Mouse (Mus musculus): ENCODE data around the gene Dhx38. TPM values are rescaled to one million over a fixed set of nuclear protein-coding genes. Genes with fewer than 3 reads are reported as not detected.
A peak's percentile ranks its signal among the peaks of the same experiment; 100 is the strongest.

The Dhx38 gene
- polyA plus RNA-seq, 1 experiment from 2014 or later = 5.6 TPM

DNA sequence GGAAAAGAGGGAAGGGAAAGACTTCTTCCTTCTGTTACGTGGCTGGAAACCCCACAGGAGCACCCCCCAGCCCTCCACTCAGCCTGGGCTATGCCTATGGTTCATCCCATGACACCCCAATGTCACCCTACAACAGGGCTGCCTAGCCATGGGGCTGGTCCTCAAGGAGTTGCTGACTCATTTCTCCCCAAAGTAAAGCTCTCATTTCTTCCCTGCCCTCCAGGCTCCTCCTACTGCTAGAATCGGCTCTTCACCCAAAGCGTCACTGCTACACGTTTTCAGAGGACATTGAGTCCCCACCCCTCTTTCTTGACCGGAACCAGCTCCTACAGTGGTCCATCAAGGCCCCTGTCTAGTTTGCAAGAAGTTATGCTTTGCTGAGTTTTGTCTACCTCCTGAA lies 23.5 kb downstream of the Dhx38 start:
- Histone ChIP-seq H3K4me3 (ENCODE audit: low read depth, low read length) (no peak overlapping the region), H3K4me1 (ENCODE audit: insufficient read depth) (no peaks in the 10 kb centered on the region), H3K27ac (ENCODE audit: low read depth) (no peak overlapping the region), H3K4me2 (ENCODE audit: low read depth, low read length) (no peak overlapping the region), H3K27me3 (ENCODE audit: insufficient read depth, low read length) (no peaks in the 10 kb centered on the region), H3K36me3 (replicated peaks; ENCODE audit: insufficient read depth, low read length) (peaks cover 7% of the 10 kb centered on the region), H3K9ac (replicated peaks) (no peak overlapping the region), H3K9me3 (ENCODE audit: low read length) (no peaks in the 10 kb centered on the region)
- TF ChIP-seq EP300 (IDR thresholded peaks at IDR 0.05; ENCODE audit: low read depth) (no peak), CTCF (IDR thresholded peaks at IDR 0.05; ENCODE audit: low read depth) (no peak)
- WGBS (ENCODE audit: insufficient replicate concordance) = 60% methylated on average over 5 of the region's 5 CpGs
- ATAC-seq (no peak), DNase-seq (no peak)

DNA sequence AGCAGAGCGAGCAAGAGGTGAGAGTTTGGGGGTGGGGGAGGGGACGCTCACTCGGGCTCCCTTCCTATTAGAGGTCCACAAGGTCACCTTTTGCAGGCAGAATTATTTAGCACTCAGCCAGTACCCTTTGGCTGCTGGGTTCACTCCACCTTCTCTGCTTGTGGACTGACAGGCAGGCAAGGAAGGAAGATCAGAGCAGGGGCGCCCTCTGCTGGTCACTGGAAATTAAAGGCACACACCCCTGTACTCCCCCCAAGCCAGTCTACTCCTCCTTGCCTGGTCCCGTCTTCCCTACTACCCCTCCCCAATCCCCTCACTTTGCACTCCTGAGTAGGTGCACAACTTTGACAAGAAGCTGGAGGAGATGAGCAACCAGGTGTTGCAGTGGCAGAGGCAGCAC lies 29.0 kb downstream of the Dhx38 start:
- no peak overlapping the region for H3K4me3 ChIP-seq (ENCODE audit: low read depth, low read length)
- ATAC-seq (peak; percentile 70), DNase-seq (peak; percentile 85)
- no peak for TF ChIP-seq EP300 (IDR thresholded peaks at IDR 0.05; ENCODE audit: low read depth)
- TF ChIP-seq CTCF (IDR thresholded peaks at IDR 0.05; ENCODE audit: low read depth) = peak; percentile 83
- H3K9ac ChIP-seq (replicated peaks) = no peak overlapping the region
- no peak overlapping the region for H3K27ac ChIP-seq (ENCODE audit: low read depth)
- no peaks in the 10 kb centered on the region for H3K36me3 ChIP-seq (replicated peaks; ENCODE audit: insufficient read depth, low read length)
- H3K4me1 ChIP-seq (ENCODE audit: insufficient read depth) = no peaks in the 10 kb centered on the region
- H3K27me3 ChIP-seq (ENCODE audit: insufficient read depth, low read length) = no peaks in the 10 kb centered on the region
- 10% methylated on average over 5 of the region's 5 CpGs for WGBS (ENCODE audit: insufficient replicate concordance)
- no peaks in the 10 kb centered on the region for H3K9me3 ChIP-seq (ENCODE audit: low read length)
- H3K4me2 ChIP-seq (ENCODE audit: low read depth, low read length) = no peak overlapping the region

DNA sequence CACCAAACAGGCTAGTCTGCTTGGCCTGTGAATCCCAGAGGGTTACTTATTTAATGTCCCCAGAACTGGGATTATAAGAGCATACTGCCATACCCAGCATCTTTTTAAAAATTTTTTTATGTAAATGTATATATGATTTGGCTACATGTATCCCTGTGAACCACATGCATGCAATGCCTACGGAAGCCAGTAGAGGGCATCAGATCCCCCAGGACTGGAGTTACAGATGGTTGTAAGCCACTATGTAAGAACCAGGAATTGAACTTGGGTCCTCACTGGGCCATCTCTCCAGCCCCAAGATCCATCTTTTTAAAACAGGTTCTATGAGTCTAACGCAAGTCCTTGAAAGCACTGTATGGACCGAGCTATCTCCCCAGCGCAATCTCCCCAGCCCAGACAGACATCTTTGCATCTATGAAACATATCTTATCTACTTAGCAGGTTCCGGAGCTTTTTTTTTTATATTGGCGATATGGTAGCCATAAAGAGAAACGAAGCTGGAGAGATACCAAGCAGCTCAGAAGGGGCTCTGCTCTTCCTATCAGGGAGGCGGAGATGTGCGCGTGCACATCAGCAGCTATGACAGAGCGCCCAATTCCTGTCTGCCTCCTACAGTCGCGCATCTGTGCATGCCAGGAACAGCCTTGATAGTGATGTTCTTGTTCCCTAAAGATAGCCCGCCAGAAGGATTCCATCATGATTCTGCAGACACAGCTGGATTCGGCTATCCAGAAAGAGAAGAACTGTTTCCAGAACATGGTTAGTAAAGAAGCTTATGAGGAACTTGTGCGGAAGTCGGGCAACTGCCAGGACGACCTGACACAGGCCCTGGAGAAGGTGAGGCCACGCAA lies 30.3 kb downstream of the Dhx38 start:
- 84% methylated on average over 19 of the region's 19 CpGs for WGBS (ENCODE audit: insufficient replicate concordance)
- H3K9me3 ChIP-seq (ENCODE audit: low read length) = no peaks in the 10 kb centered on the region
- no peak overlapping the region for H3K4me3 ChIP-seq (ENCODE audit: low read depth, low read length)
- ATAC-seq (no peak), DNase-seq (peak; percentile 66)
- TF ChIP-seq CTCF (IDR thresholded peaks at IDR 0.05; ENCODE audit: low read depth) (peak; percentile 71), EP300 (IDR thresholded peaks at IDR 0.05; ENCODE audit: low read depth) (no peak)
- H3K9ac ChIP-seq (replicated peaks) = no peak overlapping the region
- no peak overlapping the region for H3K27ac ChIP-seq (ENCODE audit: low read depth)
- H3K4me1 ChIP-seq (ENCODE audit: insufficient read depth) = no peaks in the 10 kb centered on the region
- H3K27me3 ChIP-seq (ENCODE audit: insufficient read depth, low read length) = no peaks in the 10 kb centered on the region
- H3K4me2 ChIP-seq (ENCODE audit: low read depth, low read length) = no peak overlapping the region
- no peaks in the 10 kb centered on the region for H3K36me3 ChIP-seq (replicated peaks; ENCODE audit: insufficient read depth, low read length)

DNA sequence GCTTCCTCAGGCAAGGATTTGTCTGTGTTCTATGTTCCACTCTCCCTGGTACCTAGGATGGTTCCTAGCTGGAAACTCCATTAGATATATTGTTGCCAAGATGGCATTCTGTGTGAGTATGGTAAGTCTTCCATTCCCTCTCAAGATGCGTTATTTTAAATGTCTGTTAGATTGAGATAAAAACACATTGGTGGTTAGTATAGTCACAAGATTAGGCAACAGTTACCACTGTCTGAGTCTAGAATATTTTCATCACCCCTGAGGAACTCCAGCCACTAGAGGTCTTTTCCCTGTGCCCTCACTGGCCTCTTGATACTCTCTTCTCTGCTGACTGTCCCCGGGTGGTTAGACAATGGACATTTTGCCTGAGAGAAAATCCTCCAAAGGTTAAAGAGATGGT lies 41.7 kb downstream of the Dhx38 start:
- Histone ChIP-seq H3K36me3 (replicated peaks; ENCODE audit: insufficient read depth, low read length) (no peaks in the 10 kb centered on the region), H3K9ac (replicated peaks) (no peak overlapping the region), H3K4me3 (ENCODE audit: low read depth, low read length) (no peak overlapping the region), H3K4me2 (ENCODE audit: low read depth, low read length) (no peak overlapping the region), H3K9me3 (ENCODE audit: low read length) (no peaks in the 10 kb centered on the region), H3K4me1 (ENCODE audit: insufficient read depth) (no peaks in the 10 kb centered on the region), H3K27me3 (ENCODE audit: insufficient read depth, low read length) (no peaks in the 10 kb centered on the region), H3K27ac (ENCODE audit: low read depth) (no peak overlapping the region)
- no peak for TF ChIP-seq CTCF (IDR thresholded peaks at IDR 0.05; ENCODE audit: low read depth)
- no peak for TF ChIP-seq EP300 (IDR thresholded peaks at IDR 0.05; ENCODE audit: low read depth)
- DNase-seq = no peak
- no peak for ATAC-seq
- 69% methylated on average over 2 of the region's 2 CpGs for WGBS (ENCODE audit: insufficient replicate concordance)

DNA sequence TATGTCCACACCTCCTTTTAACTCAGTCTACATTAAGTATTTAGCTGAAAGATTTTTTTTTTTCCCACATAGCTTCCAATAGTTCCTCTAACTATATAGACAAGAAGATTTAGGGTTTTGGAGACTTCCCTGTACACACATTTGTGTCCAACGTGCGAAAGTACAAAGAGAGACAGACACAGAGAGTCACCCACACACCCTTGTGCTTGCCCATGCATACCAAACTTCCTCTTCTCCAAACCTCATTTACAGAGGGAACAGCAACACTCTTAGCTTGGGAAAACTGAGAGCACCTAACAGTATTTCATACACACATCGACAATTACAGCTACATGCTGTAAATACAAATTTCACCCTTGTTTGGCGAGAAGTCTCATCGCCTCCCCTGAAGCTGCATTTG lies 60.1 kb downstream of the Dhx38 start:
- TF ChIP-seq CTCF (IDR thresholded peaks at IDR 0.05; ENCODE audit: low read depth) = no peak
- TF ChIP-seq EP300 (IDR thresholded peaks at IDR 0.05; ENCODE audit: low read depth) = no peak
- no peaks in the 10 kb centered on the region for H3K36me3 ChIP-seq (replicated peaks; ENCODE audit: insufficient read depth, low read length)
- H3K9me3 ChIP-seq (ENCODE audit: low read length) = no peaks in the 10 kb centered on the region
- no peaks in the 10 kb centered on the region for H3K4me1 ChIP-seq (ENCODE audit: insufficient read depth)
- ATAC-seq (no peak), DNase-seq (no peak)
- H3K4me3 ChIP-seq (ENCODE audit: low read depth, low read length) = no peak overlapping the region
- H3K27me3 ChIP-seq (ENCODE audit: insufficient read depth, low read length) = no peaks in the 10 kb centered on the region
- H3K9ac ChIP-seq (replicated peaks) = no peak overlapping the region
- WGBS (ENCODE audit: insufficient replicate concordance) = 77% methylated on average over 5 of the region's 5 CpGs
- no peak overlapping the region for H3K27ac ChIP-seq (ENCODE audit: low read depth)
- H3K4me2 ChIP-seq (ENCODE audit: low read depth, low read length) = no peak overlapping the region

DNA sequence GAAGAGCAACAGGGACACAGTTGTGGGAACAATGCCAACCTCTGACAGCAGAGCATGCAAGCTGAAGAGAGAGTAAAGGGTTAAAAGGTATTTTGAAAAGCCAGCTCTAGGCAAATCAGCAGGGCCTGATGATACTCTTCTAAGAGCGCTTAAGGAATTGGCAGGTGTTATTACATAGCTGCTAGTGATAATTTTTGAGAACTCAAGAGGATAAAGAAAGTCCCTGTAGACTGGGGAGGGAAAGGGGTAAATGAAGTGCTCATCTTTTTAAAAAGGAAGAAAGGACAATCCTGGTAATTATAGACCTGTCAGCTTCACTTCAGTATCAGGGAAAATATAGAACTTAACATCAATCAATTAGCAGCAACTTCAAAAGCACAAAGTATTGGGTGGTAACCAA lies 62.1 kb downstream of the Dhx38 start:
- H3K9me3 ChIP-seq (ENCODE audit: low read length) = no peaks in the 10 kb centered on the region
- no peak overlapping the region for H3K4me3 ChIP-seq (ENCODE audit: low read depth, low read length)
- ATAC-seq (no peak), DNase-seq (no peak)
- no peaks in the 10 kb centered on the region for H3K27me3 ChIP-seq (ENCODE audit: insufficient read depth, low read length)
- 63% methylated on average over 1 of the region's 1 CpGs for WGBS (ENCODE audit: insufficient replicate concordance)
- no peak overlapping the region for H3K4me2 ChIP-seq (ENCODE audit: low read depth, low read length)
- no peaks in the 10 kb centered on the region for H3K36me3 ChIP-seq (replicated peaks; ENCODE audit: insufficient read depth, low read length)
- H3K4me1 ChIP-seq (ENCODE audit: insufficient read depth) = no peaks in the 10 kb centered on the region
- no peak for TF ChIP-seq EP300 (IDR thresholded peaks at IDR 0.05; ENCODE audit: low read depth)
- no peak for TF ChIP-seq CTCF (IDR thresholded peaks at IDR 0.05; ENCODE audit: low read depth)
- H3K9ac ChIP-seq (replicated peaks) = no peak overlapping the region
- H3K27ac ChIP-seq (ENCODE audit: low read depth) = no peak overlapping the region

Measured in liver, postnatal 0 days (tissue).